Mouse (Mus musculus): ENCODE measurements around the gene Cmtm5. TPM values are rescaled to one million over a fixed set of nuclear protein-coding genes. Genes with fewer than 3 reads are reported as not detected.
"Not testable (repeated sequence)": the region's sequence is repeated elsewhere in the genome, so short reads cannot be mapped to it uniquely, and the experiment has no call there.

Cmtm5 gene
- polyA plus RNA-seq, 1 experiment = 5.1 TPM

DNA sequence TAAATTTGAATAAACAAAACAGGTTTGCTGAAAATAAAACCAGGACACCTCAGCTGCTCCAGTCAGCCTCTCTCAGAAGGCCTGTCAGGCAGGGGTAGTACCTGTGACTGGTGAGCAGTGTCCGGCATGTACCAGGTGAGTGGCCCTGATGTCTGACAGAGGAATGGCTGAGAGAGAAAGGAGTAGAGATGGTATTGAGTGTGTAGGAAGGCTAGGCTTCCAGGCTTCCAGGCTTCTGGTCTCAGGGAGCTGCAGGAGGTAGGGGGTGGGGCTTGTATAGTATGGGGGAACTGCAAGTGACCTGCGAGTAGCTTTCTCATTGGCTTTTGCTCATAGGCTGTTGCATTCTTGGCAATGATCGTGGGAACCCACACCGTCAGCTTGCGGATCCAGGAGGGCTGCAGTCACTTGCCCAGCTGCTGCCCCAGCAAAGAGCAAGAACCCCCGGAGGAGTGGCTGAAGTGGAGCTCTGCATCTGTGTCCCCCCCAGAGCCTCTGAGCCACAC lies 3.4 kb upstream of the Cmtm5 start, which contains the start of gene Il25:
Gene Il25, plus strand, starts transcription at position 51 of the 506 bp plus-strand sequence.
- no peak for DNase-seq (ENCODE audit: low spot score)

DNA sequence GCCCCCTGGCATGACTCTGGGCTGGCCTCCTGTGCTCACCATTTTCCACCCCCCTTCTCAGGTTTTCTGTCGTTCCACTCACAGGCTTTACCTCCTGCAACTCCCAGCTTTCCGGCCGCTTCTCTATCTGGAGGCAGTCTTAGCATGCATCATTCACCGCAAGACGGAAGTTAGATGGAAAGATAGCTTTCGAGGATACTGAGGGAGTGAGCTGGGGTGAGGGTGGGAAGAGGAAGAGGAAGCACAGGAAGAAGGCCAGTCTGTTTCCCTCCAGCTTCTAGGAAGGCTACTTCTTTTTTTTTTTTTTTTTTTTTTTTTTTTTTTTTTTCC lies 735 bp downstream of the Cmtm5 start:
- no peak for DNase-seq (ENCODE audit: low spot score)

DNA sequence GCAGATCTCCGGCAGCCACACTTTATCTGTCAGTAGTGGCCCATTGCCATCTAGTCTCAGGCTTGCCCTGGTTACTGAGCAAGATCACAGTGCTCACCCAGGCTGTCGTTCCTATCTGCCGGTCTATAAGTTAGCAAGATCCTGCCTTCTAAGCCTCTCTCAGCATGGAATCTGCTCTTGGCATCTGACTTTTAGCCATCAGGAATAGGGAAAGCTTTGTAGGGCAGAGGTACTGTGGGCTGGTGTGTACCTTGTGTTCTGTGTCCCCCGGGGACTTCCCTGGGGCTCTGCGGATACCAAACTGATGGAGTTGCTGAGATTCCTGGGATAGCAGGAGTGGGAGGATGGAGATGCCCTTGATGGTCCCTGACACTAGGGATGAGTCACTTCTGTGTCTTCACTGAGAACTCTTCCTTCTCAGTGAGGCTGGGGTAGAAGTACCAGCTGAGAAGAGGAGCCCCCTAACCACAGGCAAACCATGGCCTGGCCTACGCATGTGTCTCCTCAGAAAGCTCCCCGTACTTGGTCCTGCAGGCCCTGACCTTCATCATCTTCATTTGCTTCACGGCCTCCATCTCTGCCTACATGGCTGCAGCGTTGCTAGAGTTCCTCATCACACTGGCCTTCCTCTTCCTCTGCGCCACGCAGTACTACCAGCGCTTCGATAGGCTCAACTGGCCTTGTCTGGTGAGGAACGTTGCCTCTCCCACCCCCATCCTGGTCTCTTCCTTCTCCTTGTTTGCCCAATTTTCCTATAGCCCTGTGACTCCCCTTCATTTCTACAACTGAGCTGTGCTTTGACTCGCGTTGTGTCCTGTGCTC lies 1.5 kb downstream of the Cmtm5 start:
- DNase-seq (ENCODE audit: low spot score) = no peak

DNA sequence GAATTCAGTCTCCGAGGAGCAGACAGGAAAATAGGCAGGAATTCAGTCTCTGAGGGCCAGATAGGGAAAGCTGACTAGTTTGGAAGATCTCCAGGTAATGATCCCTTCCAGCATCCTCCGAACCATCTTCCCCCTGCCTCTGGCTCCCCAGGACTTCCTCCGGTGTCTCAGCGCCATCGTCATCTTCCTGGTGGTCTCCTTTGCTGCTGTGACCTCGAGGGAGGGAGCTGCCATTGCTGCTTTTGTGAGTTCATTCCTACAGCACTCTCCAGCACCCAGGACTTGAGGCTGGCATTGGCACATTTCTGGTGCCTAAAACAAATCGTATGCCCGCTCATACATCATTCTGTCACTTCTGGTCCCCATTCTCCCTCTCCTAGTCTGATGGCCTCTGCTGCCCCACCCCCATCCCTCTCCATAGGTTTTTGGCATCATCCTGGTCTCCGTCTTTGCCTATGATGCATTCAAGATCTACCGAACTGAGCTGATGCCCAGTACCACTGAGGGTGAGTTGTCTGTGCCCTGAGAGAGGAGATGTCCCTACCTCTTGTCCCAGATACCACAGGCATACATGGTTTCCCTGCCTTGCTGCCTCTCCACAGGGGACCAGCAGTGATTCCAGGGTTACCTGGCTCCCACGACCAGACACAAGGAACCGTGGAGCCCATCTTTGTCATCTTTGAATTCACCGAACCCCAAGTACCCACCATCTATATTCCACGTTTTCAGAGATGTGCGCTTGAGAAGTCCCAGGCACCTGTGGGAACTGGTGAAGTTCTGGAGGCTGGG lies 2.6 kb downstream of the Cmtm5 start:
- DNase-seq (ENCODE audit: low spot score) = no peak

DNA sequence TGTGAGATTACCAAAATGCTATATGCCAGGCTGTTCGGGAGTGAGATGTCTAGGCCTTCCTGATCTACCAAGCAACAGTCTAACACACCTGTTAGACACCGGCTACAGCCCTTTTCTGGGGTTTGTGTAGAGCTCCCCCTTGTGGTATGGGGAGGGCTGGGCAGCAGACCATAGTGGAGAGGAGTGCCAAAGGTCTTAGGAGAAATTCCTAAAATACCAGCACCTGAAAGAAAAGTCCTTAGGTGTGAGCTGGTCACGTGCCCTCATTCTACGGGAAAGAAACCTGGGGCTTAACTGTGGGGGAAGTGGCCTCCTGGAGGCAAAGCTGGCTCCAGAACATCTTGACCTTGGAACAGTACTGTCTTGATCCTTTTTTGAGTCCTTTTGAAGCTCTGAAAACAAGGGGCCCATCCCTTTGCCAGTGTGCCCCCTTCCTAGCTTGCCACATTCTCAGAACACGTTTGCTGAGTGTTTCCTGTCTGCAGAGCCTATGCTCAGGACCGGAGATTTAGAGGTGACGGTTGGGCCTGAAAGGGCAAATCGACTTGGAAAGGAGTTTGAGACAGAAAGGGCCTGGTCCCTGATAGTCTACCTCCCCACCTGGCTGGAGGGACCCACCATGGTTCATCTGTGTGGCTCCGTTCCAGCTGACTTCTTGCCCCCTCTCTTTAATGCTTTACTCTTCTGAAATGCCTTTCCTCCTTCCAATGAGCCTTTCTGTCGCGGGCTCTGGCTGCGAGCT lies 3.5 kb downstream of the Cmtm5 start:
- DNase-seq (ENCODE audit: low spot score) = no peak

DNA sequence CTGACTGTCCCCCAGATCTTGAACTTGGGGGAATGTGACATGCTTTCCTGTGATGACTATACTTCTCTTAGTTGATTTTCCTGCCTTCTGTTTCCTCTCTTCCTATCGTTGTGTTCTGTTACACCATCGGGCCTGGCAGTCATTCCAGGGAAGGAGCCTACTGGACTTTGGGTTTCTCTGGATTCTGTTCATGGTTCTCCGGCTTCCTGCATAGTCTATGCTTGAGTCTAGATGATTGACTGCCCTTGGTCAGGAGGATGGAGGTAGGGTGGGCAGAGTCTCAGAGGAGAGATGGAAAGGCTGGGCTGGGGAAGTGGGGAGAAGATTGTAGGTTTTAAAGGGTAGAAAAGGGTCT lies 4.1 kb downstream of the Cmtm5 start:
- no peak for DNase-seq (ENCODE audit: low spot score)

DNA sequence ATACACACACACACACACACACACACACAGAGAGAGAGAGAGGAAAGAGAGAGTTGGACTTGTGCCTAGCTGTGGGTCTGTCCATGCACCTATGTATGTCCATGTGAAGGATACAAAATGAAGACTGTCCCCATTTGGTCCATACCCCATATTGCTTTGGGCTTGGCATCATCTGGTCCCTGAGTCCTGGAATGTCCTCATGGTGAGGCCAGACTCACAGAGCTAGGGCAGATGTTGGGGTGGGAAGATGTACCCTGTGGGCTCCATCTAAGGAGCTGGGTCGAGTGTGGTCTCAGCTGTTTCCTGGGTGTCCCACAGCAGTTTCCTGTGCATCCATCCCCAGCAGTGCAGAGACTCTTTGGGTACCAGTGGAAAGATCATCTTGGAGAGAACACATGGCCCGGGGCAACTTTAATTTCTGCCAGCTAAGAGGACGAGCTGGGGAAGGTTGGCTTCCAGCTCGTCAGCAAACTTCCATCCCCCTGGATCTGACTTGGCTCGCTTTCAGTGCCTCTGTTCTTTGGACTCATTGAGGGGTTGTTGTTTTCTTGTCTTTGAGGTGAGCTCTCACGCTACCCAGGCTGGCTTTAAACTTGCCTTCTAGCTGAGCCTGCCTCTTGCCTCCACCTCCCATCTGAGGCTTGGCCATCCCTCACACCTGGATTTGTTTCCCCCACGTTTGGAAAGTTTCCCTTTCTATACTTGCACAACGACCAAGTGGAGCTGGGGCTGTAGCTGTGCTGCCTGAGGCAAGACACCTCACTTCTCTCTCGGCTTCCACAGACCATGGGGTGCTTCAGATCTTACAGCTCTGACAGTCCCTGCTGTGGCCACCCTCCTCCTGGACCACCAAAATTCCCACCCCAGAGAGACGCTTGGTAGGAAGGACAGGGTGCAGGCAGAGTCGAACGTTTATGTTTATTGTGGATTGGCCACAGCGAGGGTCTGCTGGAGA lies 5.2 kb downstream of the Cmtm5 start:
- no peak for DNase-seq (ENCODE audit: low spot score)

DNA sequence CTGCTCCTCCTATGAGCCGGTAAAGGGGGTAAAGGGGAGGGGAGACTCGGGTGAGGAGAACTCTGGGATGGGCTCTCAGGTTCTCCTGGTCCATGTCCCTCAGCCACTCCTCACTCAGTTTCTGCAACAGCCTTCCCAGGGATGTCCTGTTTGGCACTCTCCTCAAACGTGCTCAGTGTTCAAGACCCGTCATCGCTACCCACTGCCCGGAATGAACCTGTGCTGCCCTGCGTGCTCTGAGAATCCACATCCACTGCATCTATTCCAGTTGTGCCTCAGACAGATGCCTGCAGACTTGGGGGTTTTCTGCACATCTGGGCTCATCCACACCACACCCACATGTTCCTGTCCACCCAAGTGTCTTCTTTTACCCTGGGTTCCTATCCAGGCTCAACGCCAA lies 6.4 kb downstream of the Cmtm5 start:
- DNase-seq (ENCODE audit: low spot score) = no peak

DNA sequence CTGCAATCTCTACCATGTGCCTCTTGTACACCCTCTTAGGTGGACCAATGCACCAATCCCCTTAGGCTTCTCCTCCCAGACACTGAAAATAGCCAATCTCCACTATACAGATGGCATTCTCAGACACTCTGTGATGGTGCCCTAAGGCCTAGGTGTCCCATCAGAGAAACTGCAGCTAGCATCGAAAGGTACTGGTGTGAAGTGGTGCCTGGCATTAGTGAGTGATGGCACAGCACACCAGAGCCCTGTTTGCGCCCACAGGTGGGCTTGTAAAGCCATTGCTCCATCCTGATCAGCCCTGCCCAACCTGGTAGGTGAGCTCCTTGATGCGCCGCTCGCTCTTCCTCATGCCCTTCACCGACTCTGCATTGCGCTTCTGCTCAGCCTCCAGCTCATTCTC lies 7.9 kb downstream of the Cmtm5 start:
- DNase-seq (ENCODE audit: low spot score) = no peak

DNA sequence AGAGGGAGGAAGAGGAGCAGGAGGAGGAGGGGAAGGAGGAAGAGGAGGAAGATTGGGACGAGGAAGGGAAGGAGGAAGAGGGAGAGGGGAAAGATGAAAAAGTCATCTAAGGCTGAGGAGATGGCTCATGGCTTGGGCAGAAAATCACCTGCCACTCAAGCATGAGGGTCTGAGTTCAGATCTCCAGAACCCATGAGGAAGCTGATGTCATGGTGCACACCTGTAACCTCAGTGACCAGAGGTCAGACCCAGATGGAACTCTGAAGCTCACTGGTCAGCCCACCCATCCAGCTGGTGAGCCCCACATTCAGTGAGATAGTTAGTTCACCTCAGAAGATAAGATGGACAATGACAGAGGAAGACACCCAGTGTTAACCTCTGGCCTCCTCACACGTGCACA lies 8.9 kb downstream of the Cmtm5 start:
- DNase-seq (ENCODE audit: low spot score) = no peak

DNA sequence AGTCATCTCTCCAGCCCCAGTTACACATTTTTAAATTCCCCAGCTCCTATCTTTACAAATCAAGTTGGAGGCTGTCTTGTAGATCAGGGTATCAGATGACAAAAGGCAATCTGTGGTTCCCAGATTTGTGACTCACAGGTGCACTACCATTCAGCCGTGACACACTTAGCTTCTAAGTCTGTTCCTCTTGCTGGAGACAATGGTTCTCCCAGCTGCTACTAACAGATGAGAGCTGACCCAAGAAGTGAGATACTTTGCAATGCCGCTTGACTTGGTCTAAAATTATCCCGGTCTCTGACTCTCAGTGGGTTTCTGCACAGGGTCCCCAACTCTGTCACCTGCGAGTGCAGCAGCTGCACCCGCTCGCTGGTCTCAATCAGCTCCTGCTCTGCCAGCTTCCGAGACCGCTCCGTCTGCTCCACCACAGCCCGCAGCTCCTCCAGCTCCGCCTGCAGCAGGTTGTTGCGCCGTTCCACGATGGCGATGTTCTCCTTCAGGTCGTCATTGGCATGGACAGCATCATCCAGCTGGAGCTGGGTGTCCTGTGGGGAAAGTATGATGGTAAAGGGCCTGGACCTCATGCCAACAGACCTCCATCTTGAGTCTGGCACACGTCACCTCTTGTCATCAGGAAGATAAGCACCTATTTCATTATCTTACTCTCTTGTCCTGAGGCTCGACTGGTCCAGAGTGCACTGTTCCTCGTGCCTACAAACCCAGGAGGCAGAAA lies 10.1 kb downstream of the Cmtm5 start:
- DNase-seq (ENCODE audit: low spot score) = no peak

DNA sequence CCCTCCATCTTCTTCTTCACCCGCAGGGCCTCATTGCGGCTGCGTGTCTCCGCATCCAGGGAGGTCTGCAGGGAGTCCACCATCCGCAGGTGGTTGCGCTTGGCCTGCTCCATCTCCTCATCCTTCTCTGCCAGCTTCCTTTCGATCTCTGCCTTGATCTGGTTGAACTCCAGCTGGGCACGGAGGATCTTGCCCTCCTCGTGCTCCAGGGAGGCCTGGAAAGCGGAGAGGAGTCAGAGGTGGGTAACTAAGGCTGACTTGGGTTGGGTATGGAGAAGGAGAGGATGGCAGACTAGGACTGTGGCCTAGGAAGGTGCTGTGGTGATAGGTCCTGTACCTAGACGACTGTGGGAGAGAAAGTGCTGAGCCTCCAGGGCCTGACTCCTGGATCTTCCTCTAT lies 10.9 kb downstream of the Cmtm5 start:
- not testable (repeated sequence) for DNase-seq (ENCODE audit: low spot score)

DNA sequence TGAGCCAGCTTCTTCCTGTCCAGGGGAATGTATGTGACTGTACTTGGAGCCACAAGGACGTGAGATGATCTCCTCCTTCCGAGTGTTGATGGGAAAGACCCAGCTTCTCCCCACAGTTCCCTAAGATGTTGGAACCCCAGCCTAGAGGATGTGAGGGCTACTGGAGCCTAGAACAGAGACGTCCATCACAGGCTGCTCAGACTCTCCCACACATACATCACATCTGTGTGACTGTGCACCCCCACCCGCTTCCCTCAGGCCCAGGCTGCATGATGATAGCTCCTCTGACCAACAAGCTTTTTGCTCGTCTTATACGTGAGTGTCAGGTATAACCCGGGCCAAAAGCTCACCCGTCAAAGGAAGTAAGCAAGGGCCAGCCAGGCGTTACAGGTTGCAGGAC lies 12.7 kb downstream of the Cmtm5 start:
- no peak for DNase-seq (ENCODE audit: low spot score)

DNA sequence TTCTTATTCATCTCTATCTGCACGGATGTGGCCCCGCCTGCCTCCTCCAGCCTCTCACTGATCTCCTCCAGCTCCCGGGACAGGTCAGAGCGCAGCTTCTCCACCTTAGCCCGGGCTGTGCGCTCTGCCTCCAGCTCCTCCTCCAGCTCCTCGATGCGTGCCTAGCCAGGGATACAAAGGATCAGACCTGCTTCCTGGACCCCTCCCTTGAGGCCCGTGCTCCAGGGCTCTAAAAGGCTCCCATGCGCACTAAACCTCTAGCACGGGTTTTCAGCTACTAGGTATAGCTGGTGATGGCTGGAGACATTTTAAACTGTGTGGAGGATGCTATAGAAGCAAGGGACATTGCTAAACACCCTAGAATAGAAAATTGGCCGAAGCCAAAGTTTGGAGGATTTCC lies 14.4 kb downstream of the Cmtm5 start:
- no peak for DNase-seq (ENCODE audit: low spot score)

DNA sequence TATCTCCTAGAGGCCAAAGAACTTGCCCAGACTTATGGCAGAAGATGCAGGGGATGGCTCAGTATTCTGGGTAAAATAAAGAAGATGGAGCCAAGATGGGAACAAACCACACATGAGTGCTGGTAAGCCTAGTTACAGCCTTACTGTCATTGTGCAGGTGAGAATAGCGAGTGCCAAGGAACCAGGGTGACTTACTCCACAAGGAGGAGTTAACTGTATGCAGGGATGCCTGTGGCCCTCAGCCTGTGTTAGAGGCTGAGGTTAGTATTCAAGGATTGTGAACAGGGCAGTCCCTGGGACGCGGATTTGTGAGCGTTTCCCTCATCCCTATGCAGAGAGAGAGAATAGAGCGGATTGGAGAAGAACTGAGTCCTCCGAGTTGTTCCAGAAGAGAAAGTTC lies 15.5 kb downstream of the Cmtm5 start:
- DNase-seq (ENCODE audit: low spot score) = no peak

DNA sequence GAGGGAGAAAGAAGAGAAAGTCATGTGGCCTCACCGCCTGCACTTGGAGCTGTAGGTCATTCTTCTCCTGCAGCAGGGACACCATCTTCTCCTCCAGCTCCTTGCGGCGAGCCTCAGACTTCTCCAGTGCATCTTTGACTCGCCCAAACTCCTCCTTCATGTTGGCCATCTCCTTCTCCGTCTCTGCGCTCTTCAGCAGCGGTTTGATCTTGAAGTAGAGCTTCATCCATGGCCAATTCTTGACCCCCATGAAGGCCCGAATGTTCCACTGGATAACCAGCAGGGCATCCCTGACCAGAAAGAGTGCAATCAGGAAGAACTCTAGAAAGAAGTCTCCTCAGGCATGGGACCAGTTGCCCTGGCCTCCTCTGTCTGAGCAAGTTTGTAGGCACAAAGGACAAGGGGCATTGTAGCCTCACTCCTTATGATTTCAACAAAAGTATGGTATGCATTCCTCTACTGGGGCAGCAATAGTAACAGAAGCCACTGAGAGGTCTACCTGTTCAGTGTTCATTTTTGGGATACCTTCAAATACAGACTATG lies 17.7 kb downstream of the Cmtm5 start:
- DNase-seq (ENCODE audit: low spot score) = no peak

DNA sequence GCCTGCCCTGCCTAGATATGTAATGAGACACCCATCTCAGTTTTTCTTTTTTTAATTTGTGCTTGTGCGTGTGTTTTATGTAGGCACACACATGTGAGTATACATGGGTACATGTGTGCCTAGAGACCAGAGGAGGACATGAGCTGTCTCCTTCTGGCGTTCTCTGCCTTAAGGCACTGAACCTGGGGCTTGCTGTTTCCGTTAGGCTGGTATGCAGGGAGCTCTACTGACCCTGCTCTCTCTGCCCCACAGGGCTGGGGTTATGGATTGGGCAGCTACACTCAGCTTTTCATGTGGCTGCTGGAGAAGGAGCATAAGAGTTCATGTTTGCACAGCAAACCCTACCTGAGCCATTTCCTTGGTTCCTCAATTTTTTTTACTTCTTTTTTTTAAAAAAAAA lies 18.4 kb downstream of the Cmtm5 start:
- DNase-seq (ENCODE audit: low spot score) = no peak

DNA sequence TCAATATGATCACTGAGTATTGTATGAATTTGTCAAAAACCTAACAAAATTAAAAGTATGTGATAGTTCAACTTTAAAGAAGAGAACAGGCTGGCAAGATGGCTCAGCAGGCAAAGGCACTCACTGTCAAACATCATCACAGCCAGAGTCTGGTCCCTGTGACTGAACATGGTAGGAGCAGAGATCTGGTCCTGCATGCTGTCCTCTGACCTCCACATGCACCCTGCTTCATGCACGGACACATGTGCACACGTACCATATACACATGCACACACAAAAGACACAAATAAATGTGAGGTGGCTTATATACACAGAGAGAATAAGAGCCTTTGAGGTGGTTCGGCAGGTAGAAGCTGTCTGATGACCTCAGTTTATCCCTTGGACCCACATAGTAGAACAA lies 19.4 kb downstream of the Cmtm5 start:
- DNase-seq (ENCODE audit: low spot score) = no peak

DNA sequence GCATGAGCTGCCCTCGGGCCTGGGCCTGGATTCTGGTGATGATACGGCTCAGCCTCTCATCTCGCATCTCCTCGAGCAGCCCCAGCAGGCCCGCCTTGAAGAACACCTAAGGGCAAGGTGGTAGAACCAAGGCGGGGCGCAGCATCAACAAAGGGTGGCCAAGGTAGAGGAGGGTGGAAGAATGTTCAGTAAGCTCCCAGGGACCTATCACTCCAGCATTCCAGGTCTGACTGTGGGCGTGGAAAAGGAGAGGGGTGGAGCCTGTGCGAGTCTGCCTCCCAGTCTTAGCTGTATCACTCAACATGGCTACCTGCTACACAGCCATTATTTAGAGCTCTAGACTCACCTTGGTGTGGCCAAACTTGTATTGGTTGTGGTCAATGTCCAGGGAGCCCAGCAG lies 20.5 kb downstream of the Cmtm5 start:
- DNase-seq (ENCODE audit: low spot score) = no peak

DNA sequence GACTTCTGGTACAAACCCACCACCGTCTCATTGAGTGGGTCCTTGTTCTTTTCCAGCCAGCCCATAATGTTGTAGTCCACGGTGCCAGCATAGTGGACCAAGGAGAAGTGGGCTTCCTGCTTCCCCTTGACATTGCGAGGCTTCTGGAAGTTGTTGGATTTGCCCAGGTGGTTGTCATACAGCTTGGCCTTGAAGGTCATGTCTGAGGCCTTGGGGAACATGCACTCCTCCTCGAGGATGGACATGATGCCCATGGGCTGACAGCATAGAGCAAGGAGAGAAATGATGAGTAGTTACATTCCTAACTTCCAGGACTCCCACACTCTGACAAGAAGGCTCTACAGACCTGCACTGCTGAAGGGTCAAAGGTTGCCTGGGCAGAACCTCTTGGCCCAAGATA lies 22.4 kb downstream of the Cmtm5 start:
- DNase-seq (ENCODE audit: low spot score) = no peak

Measured in urinary bladder, adult 2 months (tissue).